Mouse (Mus musculus): ENCODE data around the gene Fbxl2.
A peak's percentile ranks its signal among the peaks of the same experiment; 100 is the strongest.

GRCm38 (mm10) chr9:114026261-114026934, 19.6 kb downstream of the Fbxl2 start:
- no peak for TF ChIP-seq CHD2 (IDR thresholded peaks at IDR 0.05; ENCODE audit: low read depth, low read length)
- TF ChIP-seq ZNF384 (IDR thresholded peaks at IDR 0.05; ENCODE audit: low read depth, low read length) = no peak
- TF ChIP-seq HCFC1 (IDR thresholded peaks at IDR 0.05; ENCODE audit: borderline replicate concordance, insufficient read depth, low read length) = peak; percentile 38; the same call in 1 of the 2 replicates

Measured in ES-E14 (cell line).